Mouse (Mus musculus) small intestine, adult 2 months (tissue): Measurements from ENCODE around the gene Tnrc18.
A peak's percentile ranks its signal among the peaks of the same experiment; 100 is the strongest.

Source experiments
- CTCF ChIP-seq: fragments of 200-500 bp; IDR thresholded peaks from 2 replicates; pipeline ENCODE4 v1.5.1; 2012; ENCODE audit warnings: low read depth, mild to moderate bottlenecking, control low read depth, inconsistent platforms, low read length, moderate library complexity, mixed read lengths; ENCODE audit not compliant: insufficient replicate concordance, insufficient read length; ENCODE audit errors: extremely low read depth
- POLR2A ChIP-seq: fragments of 200-500 bp; IDR thresholded peaks from 2 replicates; pipeline ENCODE4 v1.6.1; 2012; ENCODE audit warnings: low read depth, mild to moderate bottlenecking, control low read depth, inconsistent platforms, low read length, moderate library complexity

GRCm38 (mm10) chr5:142817524-142818434 is at the start of gene Tnrc18:
- no peak for TF ChIP-seq CTCF
- peak; percentile 88 for TF ChIP-seq POLR2A
